In genomic region chr2:24919839-24920175, GRCm38 (mm10) we compare ENCODE assay signal across 8 mouse cellular contexts. TPM values are rescaled to one million over a fixed set of nuclear protein-coding genes. Genes with fewer than 3 reads are reported as not detected.
DNase-seq lines count a peak whose midpoint lies in the region; ATAC-seq and TF ChIP-seq lines count a peak whose summit lies in the region.

No protein-coding gene starts in this region.

- 0 out of 2 replicates have a peak, but pooled peaks cover under 1% of the 10 kb centered on the region for H3K36me3 ChIP-seq in spleen, adult 2 months (ENCODE audit: control insufficient read depth, insufficient read depth, low read length)
- no peaks in the 10 kb centered on the region for H3K36me3 ChIP-seq in forebrain, embryonic 11.5 days (ENCODE audit: control insufficient read depth, insufficient read depth, low read length)
- no peaks in the 10 kb centered on the region for H3K36me3 ChIP-seq in liver, embryonic 12.5 days
- no peaks in the 10 kb centered on the region for H3K36me3 ChIP-seq in stomach, embryonic 16.5 days (ENCODE audit: control insufficient read depth, insufficient read depth, low read length)

- no peak for TF ChIP-seq POLR2A in spleen, adult 2 months (IDR thresholded peaks at IDR 0.05; ENCODE audit: low read depth, low read length)

- H3K9ac ChIP-seq in forebrain, embryonic 11.5 days (ENCODE audit: low read length): peak overlapping the region; percentile 61
- H3K9ac ChIP-seq in liver, embryonic 12.5 days: peak overlapping the region; percentile 97
- peak overlapping the region; percentile 97 for H3K9ac ChIP-seq in stomach, embryonic 16.5 days (ENCODE audit: low read length)

- DNase-seq in spleen, adult 2 months (ENCODE audit: low read depth in 1 of 2, low spot score in 2 of 2): no peak
- DNase-seq in spleen, adult 12 weeks (ENCODE audit: low spot score): no peak
- no peak for DNase-seq in forebrain, embryonic 11.5 days (ENCODE audit: low spot score)
- DNase-seq in retina, postnatal 1 day: no peak
- DNase-seq in layer of hippocampus, postnatal 25 days (ENCODE audit: extremely low spot score in 1 of 2, low spot score in 1 of 2): no peak
- no peak for DNase-seq in embryo, embryonic 10.5 days (ENCODE audit: low spot score)

- peak overlapping the region; percentile 53 for H3K4me2 ChIP-seq in forebrain, embryonic 11.5 days (ENCODE audit: low read depth, low read length, severe bottlenecking)
- H3K4me2 ChIP-seq in liver, embryonic 12.5 days: peak overlapping the region; percentile 76
- peak overlapping the region; percentile 77 for H3K4me2 ChIP-seq in stomach, embryonic 16.5 days (ENCODE audit: low read depth, low read length)

- peaks cover 2% of the 10 kb centered on the region; the same call in 1 of the 2 replicates for H3K4me1 ChIP-seq in spleen, adult 2 months (ENCODE audit: control insufficient read depth, insufficient read depth, insufficient read length)
- peaks cover 5% of the 10 kb centered on the region; the same call in 1 of the 2 replicates for H3K4me1 ChIP-seq in forebrain, embryonic 11.5 days (replicated peaks; ENCODE audit: control insufficient read depth, insufficient read depth, low read length)
- peaks cover 22% of the 10 kb centered on the region for H3K4me1 ChIP-seq in liver, embryonic 12.5 days
- H3K4me1 ChIP-seq in stomach, embryonic 16.5 days (ENCODE audit: control insufficient read depth, insufficient read depth, low read length): peaks cover 9% of the 10 kb centered on the region

- no peaks in the 10 kb centered on the region for H3K27me3 ChIP-seq in spleen, adult 2 months (ENCODE audit: control insufficient read depth, insufficient read depth, low read length)
- no peaks in the 10 kb centered on the region for H3K27me3 ChIP-seq in forebrain, embryonic 11.5 days (ENCODE audit: control insufficient read depth, insufficient read depth, low read length)
- H3K27me3 ChIP-seq in liver, embryonic 12.5 days (replicated peaks): no peaks in the 10 kb centered on the region
- no peaks in the 10 kb centered on the region for H3K27me3 ChIP-seq in stomach, embryonic 16.5 days (ENCODE audit: control insufficient read depth, insufficient read depth, low read length)

- no peaks in the 10 kb centered on the region for H3K9me3 ChIP-seq in forebrain, embryonic 11.5 days (ENCODE audit: control insufficient read depth, low read length)
- no peaks in the 10 kb centered on the region for H3K9me3 ChIP-seq in liver, embryonic 12.5 days (replicated peaks)
- H3K9me3 ChIP-seq in stomach, embryonic 16.5 days (replicated peaks; ENCODE audit: control insufficient read depth, low read length): no peaks in the 10 kb centered on the region

- peak overlapping the region; percentile 60 for H3K4me3 ChIP-seq in spleen, adult 2 months (ENCODE audit: extremely low read depth, insufficient read depth, insufficient read length)
- peak overlapping the region; percentile 98 for H3K4me3 ChIP-seq in forebrain, embryonic 11.5 days (ENCODE audit: low read depth, low read length)
- H3K4me3 ChIP-seq in liver, embryonic 12.5 days: peak overlapping the region; percentile 99
- H3K4me3 ChIP-seq in stomach, embryonic 16.5 days (replicated peaks; ENCODE audit: low read length): peak overlapping the region; percentile 96

- WGBS in spleen, adult 2 months: 12% methylated on average over 8 of the region's 8 CpGs
- 11% methylated on average over 8 of the region's 8 CpGs for WGBS in forebrain, embryonic 11.5 days
- 10% methylated on average over 8 of the region's 8 CpGs for WGBS in liver, embryonic 12.5 days (ENCODE audit: insufficient replicate concordance)
- WGBS in stomach, embryonic 16.5 days: 9% methylated on average over 8 of the region's 8 CpGs

- no peak for TF ChIP-seq CTCF in spleen, adult 2 months (IDR thresholded peaks at IDR 0.05; ENCODE audit: extremely low read depth, insufficient read depth, insufficient read length, insufficient replicate concordance)

- ATAC-seq in forebrain, embryonic 11.5 days (replicated peaks; ENCODE audit: low FRiP score): peak; percentile 42
- ATAC-seq in liver, embryonic 12.5 days: peak; percentile 63
- ATAC-seq in stomach, embryonic 16.5 days (ENCODE audit: insufficient read depth, low FRiP score): peak; percentile 23

- H3K27ac ChIP-seq in spleen, adult 2 months (ENCODE audit: insufficient read depth, low read length): peak overlapping the region; percentile 69
- H3K27ac ChIP-seq in forebrain, embryonic 11.5 days (ENCODE audit: low read depth, low read length): 0 out of 2 replicates have a peak overlapping the region, but pooled peaks have one; percentile 39
- H3K27ac ChIP-seq in liver, embryonic 12.5 days: peak overlapping the region; percentile 83
- H3K27ac ChIP-seq in stomach, embryonic 16.5 days (ENCODE audit: low read length): peak overlapping the region; percentile 81; the same call in 1 of the 2 replicates

RNA-seq across cellular contexts. Expression of gene Ehmt1, which starts 0.4 kb away (rescaled TPM):
- 39.4 and 43.8 TPM in 2 replicates for polyA plus RNA-seq in spleen, adult 2 months (2012; rRNA removed)
- 123 and 130 TPM in 2 replicates for polyA plus RNA-seq in forebrain, embryonic 11.5 days (2014; fragmentation: Nextera tagmentation; extraction: Ambion mirVana)
- 30.7 and 31.7 TPM in 2 replicates for polyA plus RNA-seq in liver, embryonic 12.5 days (2016; fragmentation: Nextera tagmentation; extraction: Ambion mirVana)
- polyA plus RNA-seq in stomach, embryonic 16.5 days (2015; fragmentation: Nextera tagmentation; extraction: Ambion mirVana): 66.6 and 67.6 TPM in 2 replicates
- 10 to 100 TPM; 61.4 to 71.0 TPM for total RNA-seq in layer of hippocampus, postnatal 25 days (2021)

RNA-seq across cellular contexts. Expression of gene Arrdc1, which starts 15.2 kb away (rescaled TPM):
- 192 and 248 TPM in 2 replicates for polyA plus RNA-seq in spleen, adult 2 months (2012; rRNA removed)
- 14.1 and 16.8 TPM in 2 replicates for polyA plus RNA-seq in forebrain, embryonic 11.5 days (2014; fragmentation: Nextera tagmentation; extraction: Ambion mirVana)
- 20.2 and 21.8 TPM in 2 replicates for polyA plus RNA-seq in liver, embryonic 12.5 days (2016; fragmentation: Nextera tagmentation; extraction: Ambion mirVana)
- 105 and 120 TPM in 2 replicates for polyA plus RNA-seq in stomach, embryonic 16.5 days (2015; fragmentation: Nextera tagmentation; extraction: Ambion mirVana)
- total RNA-seq in layer of hippocampus, postnatal 25 days (2021): 10 to 100 TPM in 1 of 2 experiments, 1 to 10 TPM in 1; 9.5 to 13.5 TPM

RNA-seq across cellular contexts. Expression of gene Zmynd19, which starts 29.8 kb away (rescaled TPM):
- 3.8 and 4.9 TPM in 2 replicates for polyA plus RNA-seq in spleen, adult 2 months (2012; rRNA removed)
- polyA plus RNA-seq in forebrain, embryonic 11.5 days (2014; fragmentation: Nextera tagmentation; extraction: Ambion mirVana): 38.2 and 40.1 TPM in 2 replicates
- polyA plus RNA-seq in liver, embryonic 12.5 days (2016; fragmentation: Nextera tagmentation; extraction: Ambion mirVana): 19.8 and 24.0 TPM in 2 replicates
- 1.9 and 2.3 TPM in 2 replicates for polyA plus RNA-seq in stomach, embryonic 16.5 days (2015; fragmentation: Nextera tagmentation; extraction: Ambion mirVana)
- total RNA-seq in layer of hippocampus, postnatal 25 days (2021): 10 to 100 TPM; 38.5 TPM

RNA-seq across cellular contexts. Expression of gene Dph7, which starts 42.4 kb away (rescaled TPM):
- 16.0 and 18.3 TPM in 2 replicates for polyA plus RNA-seq in spleen, adult 2 months (2012; rRNA removed)
- 32.4 and 34.6 TPM in 2 replicates for polyA plus RNA-seq in forebrain, embryonic 11.5 days (2014; fragmentation: Nextera tagmentation; extraction: Ambion mirVana)
- polyA plus RNA-seq in liver, embryonic 12.5 days (2016; fragmentation: Nextera tagmentation; extraction: Ambion mirVana): 14.5 and 16.6 TPM in 2 replicates
- 22.0 and 22.1 TPM in 2 replicates for polyA plus RNA-seq in stomach, embryonic 16.5 days (2015; fragmentation: Nextera tagmentation; extraction: Ambion mirVana)
- total RNA-seq in layer of hippocampus, postnatal 25 days (2021): 10 to 100 TPM; 31.6 to 33.0 TPM

RNA-seq across cellular contexts. Expression of gene Mrpl41, which starts 55.1 kb away (rescaled TPM):
- 12.6 and 18.8 TPM in 2 replicates for polyA plus RNA-seq in spleen, adult 2 months (2012; rRNA removed)
- 130 and 141 TPM in 2 replicates for polyA plus RNA-seq in forebrain, embryonic 11.5 days (2014; fragmentation: Nextera tagmentation; extraction: Ambion mirVana)
- 109 and 113 TPM in 2 replicates for polyA plus RNA-seq in liver, embryonic 12.5 days (2016; fragmentation: Nextera tagmentation; extraction: Ambion mirVana)
- 112 and 119 TPM in 2 replicates for polyA plus RNA-seq in stomach, embryonic 16.5 days (2015; fragmentation: Nextera tagmentation; extraction: Ambion mirVana)
- total RNA-seq in layer of hippocampus, postnatal 25 days (2021): 10 to 100 TPM; 85.3 to 93.5 TPM
